Mouse (Mus musculus): ENCODE measurements around the gene Rassf4. TPM values are rescaled to one million over a fixed set of nuclear protein-coding genes. Genes with fewer than 3 reads are reported as not detected.

Rassf4 gene
- polyA plus RNA-seq, 1 experiment from 2014 or later, result 41.2 TPM

DNA sequence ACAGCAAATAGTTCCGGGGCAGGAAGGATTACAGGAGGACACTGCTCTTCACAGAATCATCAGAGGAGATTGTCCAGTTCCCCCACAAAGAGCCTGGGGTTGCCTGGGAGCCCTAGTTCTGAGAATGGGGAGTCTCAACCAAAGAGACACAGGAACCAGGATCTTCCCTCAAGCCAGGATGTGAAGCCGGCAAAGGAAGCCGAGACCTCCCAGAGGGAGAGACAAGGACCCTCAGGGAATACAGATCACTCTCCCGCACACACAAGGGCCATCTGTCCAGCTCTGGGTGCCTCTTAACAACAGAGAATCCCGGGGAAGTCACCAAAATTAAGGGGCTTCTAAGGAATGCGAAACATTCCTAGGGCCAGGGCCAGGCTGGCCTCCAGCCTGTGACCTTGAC lies 3.6 kb upstream of the Rassf4 start:
- Histone ChIP-seq H3K9ac (ENCODE audit: low read length) (no peak overlapping the region), H3K4me2 (no peak overlapping the region), H3K36me3 (ENCODE audit: control insufficient read depth, insufficient read depth, low read length) (no peaks in the 10 kb centered on the region), H3K4me3 (ENCODE audit: low read depth, low read length) (no peak overlapping the region), H3K27ac (ENCODE audit: low read depth, low read length) (no peak overlapping the region), H3K27me3 (ENCODE audit: control insufficient read depth, insufficient read depth, low read length) (no peaks in the 10 kb centered on the region; the same call in 1 of the 2 replicates), H3K4me1 (ENCODE audit: control insufficient read depth, insufficient read depth, low read length) (peaks cover 5% of the 10 kb centered on the region), H3K9me3 (ENCODE audit: control insufficient read depth, low read length) (no peaks in the 10 kb centered on the region)
- DNase-seq (ENCODE audit: low spot score, missing footprints), result no peak
- ATAC-seq (ENCODE audit: low FRiP score), result no peak
- 71% methylated on average over 6 of the region's 6 CpGs for WGBS

GRCm38 (mm10) chr6:116676355-116676913 lies 2.7 kb upstream of the Rassf4 start:
- no peak overlapping the region for H3K9ac ChIP-seq (ENCODE audit: low read length)
- ATAC-seq (ENCODE audit: low FRiP score) (no peak), DNase-seq (ENCODE audit: low spot score, missing footprints) (no peak)
- no peak overlapping the region for H3K4me2 ChIP-seq
- no peak overlapping the region for H3K27ac ChIP-seq (ENCODE audit: low read depth, low read length)
- peaks cover 10% of the 10 kb centered on the region for H3K4me1 ChIP-seq (ENCODE audit: control insufficient read depth, insufficient read depth, low read length)
- H3K27me3 ChIP-seq (ENCODE audit: control insufficient read depth, insufficient read depth, low read length), result no peaks in the 10 kb centered on the region; the same call in 1 of the 2 replicates
- H3K36me3 ChIP-seq (ENCODE audit: control insufficient read depth, insufficient read depth, low read length), result no peaks in the 10 kb centered on the region
- WGBS, result 86% methylated on average over 10 of the region's 10 CpGs
- no peaks in the 10 kb centered on the region for H3K9me3 ChIP-seq (ENCODE audit: control insufficient read depth, low read length)
- H3K4me3 ChIP-seq (ENCODE audit: low read depth, low read length), result no peak overlapping the region

- peak overlapping the region; percentile 63 for H3K4me2 ChIP-seq
- H3K4me3 ChIP-seq (ENCODE audit: low read depth, low read length), result peak overlapping the region; percentile 44
- H3K9me3 ChIP-seq (ENCODE audit: control insufficient read depth, low read length), result no peaks in the 10 kb centered on the region
- no peak for ATAC-seq (ENCODE audit: low FRiP score)
- no peaks in the 10 kb centered on the region for H3K36me3 ChIP-seq (ENCODE audit: control insufficient read depth, insufficient read depth, low read length)
- peak; percentile 93 for DNase-seq (ENCODE audit: low spot score, missing footprints)
- WGBS, result 23% methylated on average over 16 of the region's 16 CpGs
- H3K27ac ChIP-seq (ENCODE audit: low read depth, low read length), result no peak overlapping the region
- peaks cover 29% of the 10 kb centered on the region for H3K4me1 ChIP-seq (ENCODE audit: control insufficient read depth, insufficient read depth, low read length)
- H3K9ac ChIP-seq (ENCODE audit: low read length), result peak overlapping the region; percentile 60
- H3K27me3 ChIP-seq (ENCODE audit: control insufficient read depth, insufficient read depth, low read length), result no peaks in the 10 kb centered on the region; the same call in 1 of the 2 replicates
These were observed 633 bp upstream of the Rassf4 start for GRCm38 (mm10) chr6:116674283-116674886.

- no peaks in the 10 kb centered on the region for H3K9me3 ChIP-seq (ENCODE audit: control insufficient read depth, low read length)
- peak overlapping the region; percentile 43 for H3K9ac ChIP-seq (ENCODE audit: low read length)
- 66% methylated on average over 5 of the region's 5 CpGs for WGBS
- H3K27ac ChIP-seq (ENCODE audit: low read depth, low read length), result peak overlapping the region; percentile 16; the same call in 1 of the 2 replicates
- ATAC-seq (ENCODE audit: low FRiP score) (no peak), DNase-seq (ENCODE audit: low spot score, missing footprints) (peak; percentile 89)
- H3K4me1 ChIP-seq (ENCODE audit: control insufficient read depth, insufficient read depth, low read length), result peaks cover 34% of the 10 kb centered on the region
- H3K27me3 ChIP-seq (ENCODE audit: control insufficient read depth, insufficient read depth, low read length), result no peaks in the 10 kb centered on the region; the same call in 1 of the 2 replicates
- peak overlapping the region; percentile 44; the same call in 1 of the 2 replicates for H3K4me3 ChIP-seq (ENCODE audit: low read depth, low read length)
- peak overlapping the region; percentile 63 for H3K4me2 ChIP-seq
- H3K36me3 ChIP-seq (ENCODE audit: control insufficient read depth, insufficient read depth, low read length), result no peaks in the 10 kb centered on the region
These were observed 1.4 kb downstream of the Rassf4 start for GRCm38 (mm10) chr6:116672349-116672748.

DNA sequence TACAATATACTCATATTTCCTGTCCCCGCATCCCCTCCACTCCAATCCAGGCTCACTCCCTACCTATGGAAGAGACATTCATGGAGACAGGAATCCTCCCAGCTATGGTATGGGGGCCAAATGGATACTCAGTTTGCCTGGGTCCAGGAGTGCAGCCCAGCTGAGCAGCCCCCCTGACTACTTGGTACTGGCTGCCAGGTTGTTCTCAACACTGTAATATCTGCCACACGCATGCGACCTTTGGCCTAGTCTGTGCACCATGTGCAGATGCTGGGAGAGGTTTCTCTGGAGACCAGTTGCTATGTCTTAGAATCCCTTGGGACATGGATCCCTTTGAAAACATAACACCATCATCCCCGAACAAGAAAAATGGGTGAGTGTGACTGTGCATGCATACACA lies 2.0 kb downstream of the Rassf4 start:
- Histone ChIP-seq H3K4me1 (ENCODE audit: control insufficient read depth, insufficient read depth, low read length) (peaks cover 38% of the 10 kb centered on the region), H3K9me3 (ENCODE audit: control insufficient read depth, low read length) (no peaks in the 10 kb centered on the region), H3K36me3 (ENCODE audit: control insufficient read depth, insufficient read depth, low read length) (no peaks in the 10 kb centered on the region), H3K4me2 (peak overlapping the region; percentile 63), H3K9ac (ENCODE audit: low read length) (0 out of 2 replicates have a peak overlapping the region, but pooled peaks have one; percentile 43), H3K27me3 (ENCODE audit: control insufficient read depth, insufficient read depth, low read length) (no peaks in the 10 kb centered on the region; the same call in 1 of the 2 replicates), H3K4me3 (ENCODE audit: low read depth, low read length) (no peak overlapping the region), H3K27ac (ENCODE audit: low read depth, low read length) (no peak overlapping the region; the same call in 1 of the 2 replicates)
- DNase-seq (ENCODE audit: low spot score, missing footprints) (peak; percentile 89), ATAC-seq (ENCODE audit: low FRiP score) (no peak)
- WGBS, result 77% methylated on average over 4 of the region's 4 CpGs

DNA sequence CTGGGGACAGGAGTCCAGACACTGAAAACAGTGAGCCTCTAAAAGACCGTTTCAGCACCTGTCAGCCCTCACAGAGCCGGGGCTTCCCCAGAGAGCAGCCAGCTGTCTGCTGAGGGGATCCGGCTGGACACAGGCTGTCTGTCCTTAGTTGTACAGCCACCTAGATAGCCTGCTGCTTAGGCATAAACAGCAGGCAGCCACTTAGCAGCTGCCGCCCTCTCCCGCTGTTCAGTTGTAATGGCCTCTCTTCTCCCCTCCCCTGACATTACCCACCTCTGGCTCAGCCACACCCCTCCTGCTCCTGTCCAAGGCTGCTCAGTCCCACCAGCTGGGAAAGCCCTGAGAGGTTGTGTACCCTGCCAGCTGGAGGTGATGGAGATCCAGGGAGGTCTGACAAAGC lies 2.7 kb downstream of the Rassf4 start:
- peaks cover 43% of the 10 kb centered on the region for H3K4me1 ChIP-seq (ENCODE audit: control insufficient read depth, insufficient read depth, low read length)
- WGBS, result 2% methylated on average over 5 of the region's 5 CpGs
- peak; percentile 51 for ATAC-seq (ENCODE audit: low FRiP score)
- H3K27ac ChIP-seq (ENCODE audit: low read depth, low read length), result peak overlapping the region; percentile 75
- H3K27me3 ChIP-seq (ENCODE audit: control insufficient read depth, insufficient read depth, low read length), result no peaks in the 10 kb centered on the region
- no peaks in the 10 kb centered on the region for H3K9me3 ChIP-seq (ENCODE audit: control insufficient read depth, low read length)
- no peaks in the 10 kb centered on the region for H3K36me3 ChIP-seq (ENCODE audit: control insufficient read depth, insufficient read depth, low read length)
- H3K9ac ChIP-seq (ENCODE audit: low read length), result no peak overlapping the region; the same call in 1 of the 2 replicates
- peak overlapping the region; percentile 63 for H3K4me2 ChIP-seq
- H3K4me3 ChIP-seq (ENCODE audit: low read depth, low read length), result no peak overlapping the region
- DNase-seq (ENCODE audit: low spot score, missing footprints), result peak; percentile 89

DNA sequence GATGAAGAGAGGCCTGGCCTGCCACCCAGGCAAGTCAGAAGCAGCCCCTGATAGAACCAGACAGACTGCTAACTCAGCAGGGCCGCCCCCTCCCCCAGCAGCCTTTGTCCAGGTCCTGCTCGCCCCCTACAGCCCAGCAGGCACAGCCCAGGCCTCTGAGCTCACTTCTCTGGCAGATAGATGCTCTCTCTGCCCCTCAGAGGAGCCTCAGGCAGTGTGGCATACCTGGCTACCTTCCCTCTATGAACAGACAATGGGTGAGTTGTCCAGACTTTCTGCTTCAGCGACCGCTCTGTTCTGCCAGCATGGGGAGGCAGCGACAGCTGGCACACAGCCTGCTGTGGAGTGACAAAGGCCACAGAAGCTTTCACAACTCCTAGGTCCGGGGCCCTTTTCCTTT lies 3.6 kb downstream of the Rassf4 start:
- ATAC-seq (ENCODE audit: low FRiP score), result no peak
- peak; percentile 92 for DNase-seq (ENCODE audit: low spot score, missing footprints)
- Histone ChIP-seq H3K9me3 (ENCODE audit: control insufficient read depth, low read length) (no peaks in the 10 kb centered on the region), H3K36me3 (ENCODE audit: control insufficient read depth, insufficient read depth, low read length) (no peaks in the 10 kb centered on the region), H3K27ac (ENCODE audit: low read depth, low read length) (peak overlapping the region; percentile 75), H3K4me3 (ENCODE audit: low read depth, low read length) (no peak overlapping the region), H3K9ac (ENCODE audit: low read length) (peak overlapping the region; percentile 14), H3K4me2 (0 out of 2 replicates have a peak overlapping the region, but pooled peaks have one; percentile 9), H3K4me1 (ENCODE audit: control insufficient read depth, insufficient read depth, low read length) (peaks cover 46% of the 10 kb centered on the region), H3K27me3 (ENCODE audit: control insufficient read depth, insufficient read depth, low read length) (no peaks in the 10 kb centered on the region)
- 14% methylated on average over 6 of the region's 6 CpGs for WGBS

- 53% methylated on average over 11 of the region's 11 CpGs for WGBS
- Histone ChIP-seq H3K9ac (ENCODE audit: low read length) (no peak overlapping the region), H3K4me1 (ENCODE audit: control insufficient read depth, insufficient read depth, low read length) (peaks cover 46% of the 10 kb centered on the region), H3K27me3 (ENCODE audit: control insufficient read depth, insufficient read depth, low read length) (no peaks in the 10 kb centered on the region), H3K27ac (ENCODE audit: low read depth, low read length) (no peak overlapping the region), H3K4me2 (no peak overlapping the region), H3K9me3 (ENCODE audit: control insufficient read depth, low read length) (no peaks in the 10 kb centered on the region), H3K36me3 (ENCODE audit: control insufficient read depth, insufficient read depth, low read length) (no peaks in the 10 kb centered on the region), H3K4me3 (ENCODE audit: low read depth, low read length) (no peak overlapping the region)
- ATAC-seq (ENCODE audit: low FRiP score) (no peak), DNase-seq (ENCODE audit: low spot score, missing footprints) (no peak)
These were observed 4.9 kb downstream of the Rassf4 start for GRCm38 (mm10) chr6:116668682-116669470.

- no peak for DNase-seq (ENCODE audit: low spot score, missing footprints)
- ATAC-seq (ENCODE audit: low FRiP score), result no peak
- no peak overlapping the region for H3K4me3 ChIP-seq (ENCODE audit: low read depth, low read length)
These were observed 6.4 kb downstream of the Rassf4 start for GRCm38 (mm10) chr6:116667382-116667781.

More at GRCm38 (mm10) chr6:116667382-116667781, 6.4 kb downstream of the Rassf4 start:
- Histone ChIP-seq H3K4me2 (no peak overlapping the region), H3K27ac (ENCODE audit: low read depth, low read length) (peak overlapping the region; percentile 60), H3K9me3 (ENCODE audit: control insufficient read depth, low read length) (no peaks in the 10 kb centered on the region), H3K4me1 (ENCODE audit: control insufficient read depth, insufficient read depth, low read length) (peaks cover 42% of the 10 kb centered on the region), H3K9ac (ENCODE audit: low read length) (no peak overlapping the region), H3K36me3 (ENCODE audit: control insufficient read depth, insufficient read depth, low read length) (no peaks in the 10 kb centered on the region), H3K27me3 (ENCODE audit: control insufficient read depth, insufficient read depth, low read length) (no peaks in the 10 kb centered on the region)
- 63% methylated on average over 3 of the region's 3 CpGs for WGBS
